9 mouse cellular contexts compared by ENCODE assay signal in genomic region chr6:22280217-22280861, GRCm38 (mm10). TPM values are rescaled to one million over a fixed set of nuclear protein-coding genes. Genes with fewer than 3 reads are reported as not detected.
DNase-seq lines count a peak whose midpoint lies in the region; ATAC-seq and TF ChIP-seq lines count a peak whose summit lies in the region.
"Had no signal": no experiment of that assay in that cellular context is flagged by ENCODE, and none has a peak within 500 bp of the region (broad histone marks: within the 10 kb centered on the region; RNA-seq: fewer than 3 reads in every experiment).

No protein-coding gene starts in this region.

- H3K4me3 ChIP-seq in hindbrain, embryonic 15.5 days, result no peak overlapping the region
- no peak overlapping the region for H3K4me3 ChIP-seq in hindbrain, embryonic 13.5 days
- H3K4me3 ChIP-seq in bone marrow macrophage, adult 2 months (ENCODE audit: insufficient read depth, low read length), result peak overlapping the region; percentile 25
- H3K4me3 ChIP-seq in liver, embryonic 16.5 days (ENCODE audit: low read depth, low read length), result peak overlapping the region; percentile 19; the same call in 1 of the 2 replicates

- peaks cover 9% of the 10 kb centered on the region; the same call in 1 of the 2 replicates for H3K4me1 ChIP-seq in hindbrain, embryonic 15.5 days (replicated peaks)
- H3K4me1 ChIP-seq in hindbrain, embryonic 13.5 days (replicated peaks), result 0 out of 2 replicates have a peak, but pooled peaks cover 4% of the 10 kb centered on the region
- peaks cover 15% of the 10 kb centered on the region for H3K4me1 ChIP-seq in bone marrow macrophage, adult 2 months (ENCODE audit: control insufficient read depth, insufficient read depth, low read length)
- H3K4me1 ChIP-seq in liver, embryonic 16.5 days (ENCODE audit: control insufficient read depth, low read depth, low read length), result no peaks in the 10 kb centered on the region

- peak overlapping the region; percentile 19; the same call in 1 of the 2 replicates for H3K4me2 ChIP-seq in hindbrain, embryonic 15.5 days
- no peak overlapping the region for H3K4me2 ChIP-seq in hindbrain, embryonic 13.5 days
- peak overlapping the region; percentile 32 for H3K4me2 ChIP-seq in liver, embryonic 16.5 days (ENCODE audit: low read depth, low read length)

- no peak for TF ChIP-seq CTCF in bone marrow macrophage, adult 2 months (IDR thresholded peaks at IDR 0.05; ENCODE audit: low read depth, low read length)

- DNase-seq in gastrocnemius, postnatal 25 days, result peak; percentile 38
- peak; percentile 69 for DNase-seq in kidney, postnatal 10 days
- DNase-seq in right cerebral cortex, postnatal 4 days, result peak; percentile 35
- no peak for DNase-seq in thymus, postnatal 0 days (ENCODE audit: low spot score)

- H3K9me3 ChIP-seq in hindbrain, embryonic 15.5 days, result no peaks in the 10 kb centered on the region
- no peaks in the 10 kb centered on the region for H3K9me3 ChIP-seq in hindbrain, embryonic 13.5 days
- H3K9me3 ChIP-seq in liver, embryonic 16.5 days (replicated peaks; ENCODE audit: control insufficient read depth, low read length), result no peaks in the 10 kb centered on the region
- H3K9me3 ChIP-seq: G1E had no signal

- H3K27ac ChIP-seq in hindbrain, embryonic 15.5 days (replicated peaks), result no peak overlapping the region
- H3K27ac ChIP-seq in hindbrain, embryonic 13.5 days, result no peak overlapping the region
- H3K27ac ChIP-seq in bone marrow macrophage, adult 2 months (ENCODE audit: insufficient read depth, low read depth, low read length), result peak overlapping the region; percentile 59
- 0 out of 2 replicates have a peak overlapping the region, but pooled peaks have one; percentile 29 for H3K27ac ChIP-seq in liver, embryonic 16.5 days (ENCODE audit: low read length)

- no peak overlapping the region for H3K9ac ChIP-seq in hindbrain, embryonic 15.5 days
- H3K9ac ChIP-seq in hindbrain, embryonic 13.5 days, result no peak overlapping the region
- H3K9ac ChIP-seq in liver, embryonic 16.5 days (ENCODE audit: low read depth, low read length), result no peak overlapping the region

- TF ChIP-seq POLR2A in bone marrow macrophage, adult 2 months (IDR thresholded peaks at IDR 0.05; ENCODE audit: borderline replicate concordance, low read depth, low read length), result no peak

- no peaks in the 10 kb centered on the region for H3K27me3 ChIP-seq in hindbrain, embryonic 15.5 days
- H3K27me3 ChIP-seq in hindbrain, embryonic 13.5 days, result no peaks in the 10 kb centered on the region
- H3K27me3 ChIP-seq in liver, embryonic 16.5 days (ENCODE audit: control insufficient read depth, insufficient read depth, low read depth, low read length), result no peaks in the 10 kb centered on the region

- ATAC-seq in hindbrain, embryonic 15.5 days (ENCODE audit: low FRiP score, low read depth), result no peak
- no peak for ATAC-seq in hindbrain, embryonic 13.5 days (ENCODE audit: low FRiP score)
- ATAC-seq in liver, embryonic 16.5 days (ENCODE audit: low read depth), result peak; percentile 74

- no peaks in the 10 kb centered on the region for H3K36me3 ChIP-seq in hindbrain, embryonic 15.5 days
- no peaks in the 10 kb centered on the region for H3K36me3 ChIP-seq in hindbrain, embryonic 13.5 days
- no peaks in the 10 kb centered on the region for H3K36me3 ChIP-seq in liver, embryonic 16.5 days (ENCODE audit: control insufficient read depth, insufficient read depth)
- H3K36me3 ChIP-seq: G1E had no signal

- WGBS in hindbrain, embryonic 15.5 days, result 53% methylated on average over 14 of the region's 14 CpGs
- WGBS in hindbrain, embryonic 13.5 days, result 63% methylated on average over 14 of the region's 14 CpGs
- 50% methylated on average over 14 of the region's 14 CpGs for WGBS in liver, embryonic 16.5 days (ENCODE audit: insufficient replicate concordance)

RNA-seq across cellular contexts. Expression of gene Wnt16, which starts 7.7 kb away (rescaled TPM):
- polyA plus RNA-seq in hindbrain, embryonic 15.5 days (2015; fragmentation: Nextera tagmentation; extraction: Ambion mirVana), result 0.25 and 0.66 TPM in 2 replicates
- 0.40 and 0.60 TPM in 2 replicates for polyA plus RNA-seq in hindbrain, embryonic 13.5 days (2015; fragmentation: Nextera tagmentation; extraction: Ambion mirVana)
- polyA plus RNA-seq in bone marrow macrophage, adult 2 months (2012; ENCODE audit: insufficient read depth, insufficient read length, missing spikeins), result not detected in 2 replicates
- total RNA-seq in gastrocnemius, postnatal 25 days (2021), result 1 to 10 TPM; 1.7 to 2.4 TPM
- not detected in 2 replicates for polyA plus RNA-seq in liver, embryonic 16.5 days (2015; fragmentation: Nextera tagmentation; extraction: Ambion mirVana)
- polyA plus RNA-seq in thymus, postnatal 0 days (2015; fragmentation: Nextera tagmentation; extraction: Ambion mirVana), result not detected in 2 replicates
- total RNA-seq: G1E had no signal
- polyA plus RNA-seq: G1E had no signal

Comparison
In these comparisons a context has a peak if more than half of its experiments do, and no peak if none do; other contexts are left out.
1. H3K27ac ChIP-seq: peak in bone marrow macrophage, adult 2 months (single experiment) and liver, embryonic 16.5 days (single experiment); none in hindbrain, embryonic 15.5 days (single experiment) and hindbrain, embryonic 13.5 days (single experiment).
2. H3K4me3 ChIP-seq: peak in bone marrow macrophage, adult 2 months (single experiment) and liver, embryonic 16.5 days (single experiment); none in hindbrain, embryonic 15.5 days (single experiment) and hindbrain, embryonic 13.5 days (single experiment).